Mouse (Mus musculus) frontal cortex, postnatal 14 days (tissue): ENCODE data around the gene Serinc4.

Experiments used
- DNase-seq, 2 experiments: peaks; one replicate each; pipeline ENCODE4 v3.0.0; 2022; ENCODE audit warnings: low spot score in 2 of 2

The Serinc4 gene

DNA sequence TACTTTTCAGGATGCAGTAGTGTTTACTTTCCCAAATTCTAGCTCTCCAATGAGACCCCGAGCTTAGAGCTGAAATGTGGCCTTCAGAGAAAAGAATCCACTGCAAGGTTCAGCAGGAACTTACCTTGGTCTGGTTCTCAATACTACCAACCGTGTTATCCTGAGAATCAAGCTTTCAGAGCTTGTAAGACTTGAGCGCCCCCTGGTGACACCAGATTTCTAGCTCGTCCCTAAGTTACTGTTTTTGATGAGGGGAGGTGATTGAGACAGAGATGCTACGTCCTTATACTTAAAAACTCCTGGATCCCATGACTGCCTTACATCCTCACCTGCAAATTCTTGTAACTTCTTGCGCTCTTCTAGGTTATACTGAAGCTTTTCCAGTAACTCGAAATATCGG is 60.0 kb downstream of the Serinc4 start:
- DNase-seq: peak; percentile 41 to 86
